Mouse (Mus musculus) bone marrow, adult 2 months (tissue): ENCODE results near the gene Olfr1034.
"Not testable (repeated sequence)": the region's sequence is repeated elsewhere in the genome, so short reads cannot be mapped to it uniquely, and the experiment has no call there.

Source experiments
- CTCF ChIP-seq: fragments of 200-500 bp; IDR thresholded peaks from 2 replicates; pipeline ENCODE4 v1.5.1; 2011; ENCODE audit warnings: low read length, control low read depth; ENCODE audit not compliant: control insufficient read depth, insufficient read depth
- POLR2A ChIP-seq: fragments of 200-500 bp; IDR thresholded peaks from 2 replicates; pipeline ENCODE4 v1.6.1; 2011; ENCODE audit warnings: low read depth, mild to moderate bottlenecking, control low read depth, low read length, borderline replicate concordance; ENCODE audit not compliant: control insufficient read depth

DNA sequence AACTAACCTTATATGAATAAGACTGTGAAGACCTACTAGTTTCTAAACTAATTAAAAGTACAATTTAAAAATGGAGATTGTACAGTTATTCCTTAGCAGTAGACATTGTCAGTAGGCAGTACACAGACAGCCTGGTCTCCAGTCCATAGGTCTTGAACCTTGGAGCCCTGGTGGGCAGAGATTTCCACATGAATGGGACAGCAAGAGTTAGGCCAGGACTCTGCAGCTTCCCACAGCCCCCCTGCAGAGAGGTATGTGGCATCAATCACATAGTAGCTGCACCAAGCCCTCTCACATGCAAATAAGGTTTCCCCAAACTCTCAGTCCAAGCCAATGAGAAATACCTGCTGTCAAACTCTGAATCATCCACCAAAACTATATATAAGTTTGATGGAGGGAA lies 5.1 kb downstream of the Olfr1034 start:
- not testable (repeated sequence) for TF ChIP-seq CTCF, POLR2A
